Mouse (Mus musculus) embryonic fibroblast, embryonic 13.5 days (primary cell): ENCODE measurements at regions not wholly inside any gene's neighbourhood (a gene's known extent, or its start where the extent isn't known, plus 50 kb on each side); places are given as distances from the start of the nearest gene placed in this dataset.
A peak's percentile ranks its signal among the peaks of the same experiment; 100 is the strongest.

Experiments
- CTCF ChIP-seq: IDR thresholded peaks from 2 replicates; pipeline ENCODE4 v1.5.1; 2011; ENCODE audit warnings: mild to moderate bottlenecking, control low read depth, low read length, moderate library complexity, borderline replicate concordance; ENCODE audit not compliant: insufficient read depth
- POLR2A ChIP-seq: IDR thresholded peaks from 2 replicates; pipeline ENCODE4 v1.6.1; 2011; ENCODE audit warnings: low read depth, mild to moderate bottlenecking, control low read depth, low read length, moderate library complexity

GRCm38 (mm10) chr16:77989139-77989538 is 312.1 kb upstream of the Cxadr start:
- TF ChIP-seq CTCF (peak; percentile 41; the same call in 1 of the 2 replicates), POLR2A (no peak)
